Mouse (Mus musculus) heart, embryonic 12.5 days (tissue): Measurements from ENCODE around the gene Bmp6. TPM values are rescaled to one million over a fixed set of nuclear protein-coding genes. Genes with fewer than 3 reads are reported as not detected.

Experiments
- ATAC-seq: fragments of 200-750 bp; cut with Nextera tagmentation; 2 replicates; pipeline ENCODE4 v1.8.0; 2017; ENCODE audit warnings: moderate TSS enrichment, moderate library complexity; ENCODE audit not compliant: insufficient number of reproducible peaks, low FRiP score
- H3K27ac ChIP-seq: fragments of 300-500 bp; sonication (generic); 2 replicates; pipeline ENCODE4 v1.5.1; 2016; ENCODE audit warnings: mild to moderate bottlenecking, moderate library complexity; ENCODE audit not compliant: poor library complexity, severe bottlenecking
- H3K27me3 ChIP-seq: fragments of 300-500 bp; sonication (generic); replicated peaks from 2 replicates; pipeline ENCODE4 v1.6.1; 2016; ENCODE audit warnings: mild to moderate bottlenecking, moderate library complexity
- H3K36me3 ChIP-seq: fragments of 300-500 bp; sonication (generic); 2 replicates; pipeline ENCODE4 v1.6.1; 2016; ENCODE audit warnings: mild to moderate bottlenecking, moderate library complexity
- H3K4me1 ChIP-seq: fragments of 300-500 bp; sonication (generic); replicated peaks from 2 replicates; pipeline ENCODE4 v1.6.1; 2016; ENCODE audit warnings: mild to moderate bottlenecking
- H3K4me2 ChIP-seq: fragments of 300-500 bp; sonication (generic); 2 replicates; pipeline ENCODE4 v1.6.1; 2016; ENCODE audit warnings: mild to moderate bottlenecking, moderate library complexity
- H3K4me3 ChIP-seq: fragments of 300-500 bp; sonication (generic); 2 replicates; pipeline ENCODE4 v1.5.1; 2016; ENCODE audit warnings: mild to moderate bottlenecking
- H3K9ac ChIP-seq: fragments of 300-500 bp; sonication (generic); 2 replicates; pipeline ENCODE4 v1.6.1; 2016; ENCODE audit warnings: mild to moderate bottlenecking, moderate library complexity
- H3K9me3 ChIP-seq: fragments of 300-500 bp; sonication (generic); replicated peaks from 2 replicates; pipeline ENCODE4 v1.6.1; 2016; ENCODE audit warnings: mild to moderate bottlenecking, moderate library complexity
- WGBS: fragments of 180-500 bp; shearing (Covaris S2); methylation state at CpG from one replicate; pipeline ENCODE4 v1.1.7; 2016; 5-methylcytosine and 5-hydroxymethylcytosine counted together
- polyA plus RNA-seq: library from polyadenylated mRNA; unstranded; fragments of >200 nt; fragmentation: Nextera tagmentation; extraction: Ambion mirVana; gene quantifications from 2 replicates; pipeline ENCODE4 v1.2.1, GENCODE M21; 2016

Gene Bmp6
- polyA plus RNA-seq, 1 experiment from 2014 or later = 4.7 TPM

GRCm38 (mm10) chr13:38511979-38512378 lies 167.1 kb downstream of the Bmp6 start:
- Histone ChIP-seq H3K4me2 (no peak overlapping the region), H3K36me3 (peaks cover 90% of the 10 kb centered on the region), H3K27me3 (no peaks in the 10 kb centered on the region), H3K9me3 (no peaks in the 10 kb centered on the region), H3K9ac (no peak overlapping the region), H3K4me1 (no peaks in the 10 kb centered on the region), H3K4me3 (no peak overlapping the region), H3K27ac (no peak overlapping the region)
- no peak for ATAC-seq
- 75% methylated on average over 10 of the region's 10 CpGs for WGBS

GRCm38 (mm10) chr13:38513921-38514320 lies 169.0 kb downstream of the Bmp6 start:
- no peak for ATAC-seq
- Histone ChIP-seq H3K9ac (no peak overlapping the region), H3K36me3 (peaks cover 92% of the 10 kb centered on the region), H3K27ac (no peak overlapping the region), H3K4me1 (no peaks in the 10 kb centered on the region), H3K9me3 (no peaks in the 10 kb centered on the region), H3K4me2 (no peak overlapping the region), H3K27me3 (no peaks in the 10 kb centered on the region), H3K4me3 (no peak overlapping the region)
- WGBS = 88% methylated on average over 7 of the region's 7 CpGs

- no peak for ATAC-seq
- Histone ChIP-seq H3K36me3 (peaks cover 92% of the 10 kb centered on the region), H3K4me3 (no peak overlapping the region), H3K27me3 (no peaks in the 10 kb centered on the region), H3K27ac (no peak overlapping the region), H3K9me3 (no peaks in the 10 kb centered on the region), H3K4me2 (no peak overlapping the region), H3K9ac (no peak overlapping the region), H3K4me1 (0 out of 2 replicates have a peak, but pooled peaks cover 5% of the 10 kb centered on the region)
- 91% methylated on average over 2 of the region's 2 CpGs for WGBS
Measured at GRCm38 (mm10) chr13:38515431-38515830, 170.5 kb downstream of the Bmp6 start.

- Histone ChIP-seq H3K9ac (no peak overlapping the region), H3K27ac (no peak overlapping the region), H3K9me3 (no peaks in the 10 kb centered on the region), H3K4me1 (0 out of 2 replicates have a peak, but pooled peaks cover 5% of the 10 kb centered on the region), H3K36me3 (peaks cover 92% of the 10 kb centered on the region), H3K4me2 (no peak overlapping the region), H3K4me3 (no peak overlapping the region), H3K27me3 (no peaks in the 10 kb centered on the region)
- no peak for ATAC-seq
- WGBS = 71% methylated on average over 3 of the region's 3 CpGs
Measured at GRCm38 (mm10) chr13:38515845-38516244, 170.9 kb downstream of the Bmp6 start.

GRCm38 (mm10) chr13:38516582-38516981 lies 171.7 kb downstream of the Bmp6 start:
- WGBS = 82% methylated on average over 11 of the region's 11 CpGs
- no peak overlapping the region for H3K4me3 ChIP-seq
- peaks cover 96% of the 10 kb centered on the region for H3K36me3 ChIP-seq
- no peak for ATAC-seq
- no peak overlapping the region for H3K27ac ChIP-seq
- no peaks in the 10 kb centered on the region for H3K9me3 ChIP-seq
- H3K27me3 ChIP-seq = no peaks in the 10 kb centered on the region
- H3K4me1 ChIP-seq = peaks cover 6% of the 10 kb centered on the region; the same call in 1 of the 2 replicates
- no peak overlapping the region for H3K4me2 ChIP-seq
- H3K9ac ChIP-seq = no peak overlapping the region

GRCm38 (mm10) chr13:38520299-38520698 lies 175.4 kb downstream of the Bmp6 start:
- H3K9me3 ChIP-seq = no peaks in the 10 kb centered on the region
- no peak overlapping the region for H3K9ac ChIP-seq
- no peak overlapping the region for H3K4me3 ChIP-seq
- H3K36me3 ChIP-seq = peaks cover 87% of the 10 kb centered on the region
- H3K4me1 ChIP-seq = peaks cover 28% of the 10 kb centered on the region
- no peaks in the 10 kb centered on the region for H3K27me3 ChIP-seq
- H3K27ac ChIP-seq = no peak overlapping the region
- no peak for ATAC-seq
- WGBS = 83% methylated on average over 11 of the region's 11 CpGs
- no peak overlapping the region for H3K4me2 ChIP-seq

- H3K27me3 ChIP-seq = no peaks in the 10 kb centered on the region
- peaks cover 46% of the 10 kb centered on the region for H3K4me1 ChIP-seq
- ATAC-seq = no peak
- WGBS = 71% methylated on average over 4 of the region's 4 CpGs
- no peak overlapping the region for H3K9ac ChIP-seq
- H3K4me2 ChIP-seq = no peak overlapping the region
- H3K4me3 ChIP-seq = no peak overlapping the region
- no peak overlapping the region for H3K27ac ChIP-seq
- no peaks in the 10 kb centered on the region for H3K9me3 ChIP-seq
- peaks cover 69% of the 10 kb centered on the region for H3K36me3 ChIP-seq
Measured at GRCm38 (mm10) chr13:38522056-38522654, 177.2 kb downstream of the Bmp6 start.

GRCm38 (mm10) chr13:38523231-38523630 lies 178.3 kb downstream of the Bmp6 start:
- no peak overlapping the region for H3K4me2 ChIP-seq
- no peak overlapping the region for H3K9ac ChIP-seq
- peaks cover 47% of the 10 kb centered on the region for H3K4me1 ChIP-seq
- peaks cover 58% of the 10 kb centered on the region for H3K36me3 ChIP-seq
- no peak for ATAC-seq
- no peaks in the 10 kb centered on the region for H3K9me3 ChIP-seq
- no peak overlapping the region; the same call in 1 of the 2 replicates for H3K27ac ChIP-seq
- no peak overlapping the region for H3K4me3 ChIP-seq
- WGBS = 90% methylated on average over 11 of the region's 11 CpGs
- no peaks in the 10 kb centered on the region for H3K27me3 ChIP-seq

GRCm38 (mm10) chr13:38525261-38525660 lies 180.4 kb downstream of the Bmp6 start:
- no peaks in the 10 kb centered on the region for H3K27me3 ChIP-seq
- H3K4me3 ChIP-seq = no peak overlapping the region; the same call in 1 of the 2 replicates
- H3K9me3 ChIP-seq = no peaks in the 10 kb centered on the region
- no peak overlapping the region for H3K9ac ChIP-seq
- 83% methylated on average over 3 of the region's 3 CpGs for WGBS
- H3K36me3 ChIP-seq = peaks cover 38% of the 10 kb centered on the region
- no peak for ATAC-seq
- peaks cover 51% of the 10 kb centered on the region for H3K4me1 ChIP-seq
- H3K27ac ChIP-seq = no peak overlapping the region
- peak overlapping the region; percentile 26 for H3K4me2 ChIP-seq

GRCm38 (mm10) chr13:38526116-38526515 lies 181.2 kb downstream of the Bmp6 start:
- Histone ChIP-seq H3K36me3 (peaks cover 29% of the 10 kb centered on the region), H3K27me3 (no peaks in the 10 kb centered on the region), H3K9me3 (no peaks in the 10 kb centered on the region), H3K4me1 (peaks cover 48% of the 10 kb centered on the region), H3K9ac (no peak overlapping the region), H3K27ac (no peak overlapping the region), H3K4me3 (peak overlapping the region; percentile 75), H3K4me2 (peak overlapping the region; percentile 77)
- 48% methylated on average over 2 of the region's 2 CpGs for WGBS
- no peak for ATAC-seq

GRCm38 (mm10) chr13:38527041-38527796 lies 182.3 kb downstream of the Bmp6 start:
- peaks cover 41% of the 10 kb centered on the region for H3K4me1 ChIP-seq
- H3K9ac ChIP-seq = peak overlapping the region; percentile 83
- 5% methylated on average over 15 of the region's 15 CpGs for WGBS
- H3K27ac ChIP-seq = peak overlapping the region; percentile 88
- H3K4me3 ChIP-seq = peak overlapping the region; percentile 75
- 0 out of 2 replicates have a peak, but pooled peaks have one; percentile 4 for ATAC-seq
- peaks cover 18% of the 10 kb centered on the region for H3K36me3 ChIP-seq
- H3K4me2 ChIP-seq = peak overlapping the region; percentile 77
- no peaks in the 10 kb centered on the region for H3K9me3 ChIP-seq
- no peaks in the 10 kb centered on the region for H3K27me3 ChIP-seq
